Mouse (Mus musculus): ENCODE measurements around the gene Mgst2. TPM values are rescaled to one million over a fixed set of nuclear protein-coding genes. Genes with fewer than 3 reads are reported as not detected.
A peak's percentile ranks its signal among the peaks of the same experiment; 100 is the strongest.

Gene Mgst2
- total and polyA plus RNA-seq, 3 experiments = 0.69 to 3.1 TPM; not detected in 1

GRCm38 (mm10) chr3:51668607-51669006 lies 8.4 kb downstream of the Mgst2 start:
- Histone ChIP-seq H3K9ac (ENCODE audit: control insufficient read depth, low read depth, low read length, poor library complexity, severe bottlenecking) (no peak overlapping the region), H3K27ac (ENCODE audit: control insufficient read depth, low read depth, low read length) (no peak overlapping the region), H3K4me1 (ENCODE audit: control insufficient read depth in 1 of 2, insufficient read depth in 2 of 2, low read length in 2 of 2) (peaks cover 33 to 36% of the 10 kb centered on the region in 2 experiments), H3K79me2 (ENCODE audit: control insufficient read depth, insufficient read depth, low read length, poor library complexity) (no peaks in the 10 kb centered on the region), H3K9me3 (replicated peaks; ENCODE audit: insufficient read depth, low read length) (no peaks in the 10 kb centered on the region), H3K36me3 (ENCODE audit: control insufficient read depth in 1 of 2, insufficient read depth in 2 of 2, low read length in 2 of 2) (peaks cover 0 to 30% of the 10 kb centered on the region in 2 experiments; a peak in 2 of 4 replicates), H3K4me3 (ENCODE audit: control insufficient read depth in 1 of 2, insufficient read depth in 1 of 2, low read depth in 2 of 2, low read length in 2 of 2) (no peak overlapping the region), H3K27me3 (ENCODE audit: control insufficient read depth in 1 of 2, insufficient read depth in 2 of 2, low read length in 2 of 2) (no peaks in the 10 kb centered on the region)
- DNase-seq (ENCODE audit: low read depth, low spot score) = no peak
- TF ChIP-seq POLR2A (IDR thresholded peaks at IDR 0.05; ENCODE audit: control insufficient read depth in 1 of 2, insufficient read depth in 1 of 2, low read depth in 1 of 2, low read length in 2 of 2, poor library complexity in 1 of 2) = no peak
- TF ChIP-seq UBTF (IDR thresholded peaks at IDR 0.05; ENCODE audit: borderline replicate concordance, insufficient read depth, low read depth, low read length) = no peak
- no peak for TF ChIP-seq TCF12 (IDR thresholded peaks at IDR 0.05; ENCODE audit: low read depth, low read length)
- TF ChIP-seq ELF1 (IDR thresholded peaks at IDR 0.05; ENCODE audit: low read depth, low read length) = no peak
- TF ChIP-seq CHD1 (IDR thresholded peaks at IDR 0.05; ENCODE audit: low read depth, low read length) = no peak
- TF ChIP-seq JUND (IDR thresholded peaks at IDR 0.05; ENCODE audit: low read depth, low read length) = no peak

- peak; percentile 79 for DNase-seq (ENCODE audit: low read depth, low spot score)
- Histone ChIP-seq H3K9me3 (replicated peaks; ENCODE audit: insufficient read depth, low read length) (no peaks in the 10 kb centered on the region), H3K4me3 (ENCODE audit: control insufficient read depth in 1 of 2, insufficient read depth in 1 of 2, low read depth in 2 of 2, low read length in 2 of 2) (no peak overlapping the region), H3K36me3 (ENCODE audit: control insufficient read depth in 1 of 2, insufficient read depth in 2 of 2, low read length in 2 of 2) (peaks cover 0 to 35% of the 10 kb centered on the region in 2 experiments; a peak in 2 of 4 replicates), H3K27ac (ENCODE audit: control insufficient read depth, low read depth, low read length) (peak overlapping the region; percentile 41), H3K79me2 (ENCODE audit: control insufficient read depth, insufficient read depth, low read length, poor library complexity) (no peaks in the 10 kb centered on the region), H3K27me3 (ENCODE audit: control insufficient read depth in 1 of 2, insufficient read depth in 2 of 2, low read length in 2 of 2) (no peaks in the 10 kb centered on the region), H3K9ac (ENCODE audit: control insufficient read depth, low read depth, low read length, poor library complexity, severe bottlenecking) (no peak overlapping the region), H3K4me1 (ENCODE audit: control insufficient read depth in 1 of 2, insufficient read depth in 2 of 2, low read length in 2 of 2) (peaks cover 34 to 43% of the 10 kb centered on the region in 2 experiments)
- no peak for TF ChIP-seq MAX (IDR thresholded peaks at IDR 0.05; ENCODE audit: low read length)
- no peak for TF ChIP-seq HCFC1 (IDR thresholded peaks at IDR 0.05; ENCODE audit: low read depth, low read length)
- TF ChIP-seq MXI1 (IDR thresholded peaks at IDR 0.05; ENCODE audit: low read depth, low read length) = peak; percentile 56; the same call in 1 of the 2 replicates
- TF ChIP-seq ZMIZ1 (IDR thresholded peaks at IDR 0.05; ENCODE audit: low read depth, low read length) = no peak
- no peak for TF ChIP-seq USF2 (IDR thresholded peaks at IDR 0.05; ENCODE audit: borderline replicate concordance in 1 of 2, insufficient read depth in 1 of 2, low read depth in 1 of 2, low read length in 2 of 2)
- TF ChIP-seq SIN3A (IDR thresholded peaks at IDR 0.05; ENCODE audit: low read length) = peak; percentile 53; the same call in 1 of the 2 replicates
- TF ChIP-seq ZC3H11A (IDR thresholded peaks at IDR 0.05; ENCODE audit: low read depth, low read length) = no peak
- TF ChIP-seq GABPA (IDR thresholded peaks at IDR 0.05; ENCODE audit: low read depth, low read length) = peak; percentile 100
- TF ChIP-seq TBP (IDR thresholded peaks at IDR 0.05; ENCODE audit: low read depth, low read length) = no peak
- TF ChIP-seq EP300 (IDR thresholded peaks at IDR 0.05; ENCODE audit: low read depth in 1 of 2, low read length in 2 of 2) = peak; percentile 59 to 87
- no peak for TF ChIP-seq CTCF (IDR thresholded peaks at IDR 0.05 in 2 of 3, conservative IDR thresholded peaks at IDR 0.05 in 1 of 3; ENCODE audit: control insufficient read depth in 1 of 3, insufficient read depth in 1 of 3, low read depth in 2 of 3, low read length in 3 of 3, poor library complexity in 1 of 3, severe bottlenecking in 1 of 3)
- TF ChIP-seq TAL1 (IDR thresholded peaks at IDR 0.05; ENCODE audit: low read length) = peak; percentile 17; the same call in 1 of the 2 replicates
- TF ChIP-seq E2F4 (IDR thresholded peaks at IDR 0.05; ENCODE audit: borderline replicate concordance, low read depth, low read length) = no peak
- TF ChIP-seq POLR2A (IDR thresholded peaks at IDR 0.05; ENCODE audit: control insufficient read depth in 1 of 2, insufficient read depth in 1 of 2, low read depth in 1 of 2, low read length in 2 of 2, poor library complexity in 1 of 2) = no peak
- peak; percentile 63 for TF ChIP-seq GATA1 (IDR thresholded peaks at IDR 0.05; ENCODE audit: low read depth, low read length)
- peak; percentile 31; the same call in 1 of the 2 replicates for TF ChIP-seq CHD2 (IDR thresholded peaks at IDR 0.05; ENCODE audit: low read length)
- TF ChIP-seq RAD21 (IDR thresholded peaks at IDR 0.05; ENCODE audit: low read depth, low read length) = no peak
- TF ChIP-seq UBTF (IDR thresholded peaks at IDR 0.05; ENCODE audit: borderline replicate concordance, insufficient read depth, low read depth, low read length) = no peak
- no peak for TF ChIP-seq MAZ (IDR thresholded peaks at IDR 0.05; ENCODE audit: low read depth, low read length)
- no peak for TF ChIP-seq BHLHE40 (IDR thresholded peaks at IDR 0.05; ENCODE audit: borderline replicate concordance, low read depth, low read length)
- no peak for TF ChIP-seq JUND (IDR thresholded peaks at IDR 0.05; ENCODE audit: low read depth, low read length)
- no peak for TF ChIP-seq POLR2AphosphoS2 (IDR thresholded peaks at IDR 0.05; ENCODE audit: low read length)
- TF ChIP-seq KAT2A (conservative IDR thresholded peaks at IDR 0.05; ENCODE audit: low read depth, low read length) = no peak
- TF ChIP-seq MYC (IDR thresholded peaks at IDR 0.05; ENCODE audit: low read depth, low read length) = no peak
- no peak for TF ChIP-seq MYB (IDR thresholded peaks at IDR 0.05; ENCODE audit: low read depth, low read length)
- peak; percentile 20; the same call in 1 of the 2 replicates for TF ChIP-seq NRF1 (IDR thresholded peaks at IDR 0.05; ENCODE audit: insufficient read depth, low read depth, low read length, poor library complexity, severe bottlenecking)
- TF ChIP-seq CHD1 (IDR thresholded peaks at IDR 0.05; ENCODE audit: low read depth, low read length) = no peak
- no peak for TF ChIP-seq ZNF384 (IDR thresholded peaks at IDR 0.05; ENCODE audit: low read depth, low read length)
Observed at GRCm38 (mm10) chr3:51670414-51671070, 10.4 kb downstream of the Mgst2 start.
